In genomic region chr4:100911658-100912057, GRCm38 (mm10) we compare ENCODE assay signal across 20 mouse cellular contexts.
A peak's percentile ranks its signal among the peaks of the same experiment; 100 is the strongest.
DNase-seq lines count a peak whose midpoint lies in the region; ATAC-seq and TF ChIP-seq lines count a peak whose summit lies in the region.
"Had no signal": no experiment of that assay in that cellular context is flagged by ENCODE, and none has a peak within 500 bp of the region (broad histone marks: within the 10 kb centered on the region; RNA-seq: fewer than 3 reads in every experiment).

No protein-coding gene starts in this region.

- WGBS in forebrain, embryonic 13.5 days, result 29% methylated on average over 3 of the region's 3 CpGs
- 23% methylated on average over 2 of the region's 3 CpGs for WGBS in forebrain, embryonic 14.5 days
- WGBS in intestine, embryonic 15.5 days, result 31% methylated on average over 3 of the region's 3 CpGs
- 12% methylated on average over 3 of the region's 3 CpGs for whole genome bisulfite sequencing in midbrain, embryonic 14.5 days

- no peaks in the 10 kb centered on the region for H3K9me3 ChIP-seq in forebrain, embryonic 13.5 days (replicated peaks)
- H3K9me3 ChIP-seq in forebrain, embryonic 14.5 days (replicated peaks; ENCODE audit: control insufficient read depth, low read length), result no peaks in the 10 kb centered on the region
- H3K9me3 ChIP-seq in CH12.LX (replicated peaks; ENCODE audit: low read length), result no peaks in the 10 kb centered on the region
- H3K9me3 ChIP-seq in intestine, embryonic 15.5 days, result no peaks in the 10 kb centered on the region
- no peaks in the 10 kb centered on the region for H3K9me3 ChIP-seq in midbrain, embryonic 14.5 days (ENCODE audit: control insufficient read depth, low read length)
- H3K9me3 ChIP-seq: embryonic facial prominence, embryonic 12.5 days; heart, embryonic 12.5 days; limb, embryonic 15.5 days; megakaryocyte, embryonic 14.5 days had no signal

- no peak for TF ChIP-seq EP300 in CH12.LX (IDR thresholded peaks at IDR 0.05; ENCODE audit: low read length)

- no peak for TF ChIP-seq RAD21 in CH12.LX (IDR thresholded peaks at IDR 0.05; ENCODE audit: low read depth, low read length)

- no peaks in the 10 kb centered on the region for H3K36me3 ChIP-seq in forebrain, embryonic 13.5 days (ENCODE audit: poor library complexity, severe bottlenecking)
- no peaks in the 10 kb centered on the region for H3K36me3 ChIP-seq in forebrain, embryonic 14.5 days (ENCODE audit: control insufficient read depth, insufficient read depth, low read length)
- no peaks in the 10 kb centered on the region for H3K36me3 ChIP-seq in CH12.LX (replicated peaks in 1 of 2; ENCODE audit: control insufficient read depth in 1 of 2, insufficient read depth in 1 of 2, low read length in 1 of 2)
- no peaks in the 10 kb centered on the region for H3K36me3 ChIP-seq in intestine, embryonic 15.5 days
- no peaks in the 10 kb centered on the region for H3K36me3 ChIP-seq in midbrain, embryonic 14.5 days (ENCODE audit: control insufficient read depth, insufficient read depth, low read length)
- H3K36me3 ChIP-seq: embryonic facial prominence, embryonic 12.5 days; heart, embryonic 12.5 days; limb, embryonic 15.5 days had no signal

- H3K27me3 ChIP-seq in forebrain, embryonic 13.5 days, result no peaks in the 10 kb centered on the region
- H3K27me3 ChIP-seq in forebrain, embryonic 14.5 days (replicated peaks; ENCODE audit: control insufficient read depth, insufficient read depth, low read length), result no peaks in the 10 kb centered on the region
- H3K27me3 ChIP-seq in CH12.LX (replicated peaks), result peaks cover 12% of the 10 kb centered on the region
- no peaks in the 10 kb centered on the region for H3K27me3 ChIP-seq in intestine, embryonic 15.5 days (replicated peaks)
- H3K27me3 ChIP-seq in midbrain, embryonic 14.5 days (ENCODE audit: control insufficient read depth, insufficient read depth, low read length), result no peaks in the 10 kb centered on the region
- H3K27me3 ChIP-seq: embryonic facial prominence, embryonic 12.5 days; heart, embryonic 12.5 days; limb, embryonic 15.5 days had no signal

- TF ChIP-seq CTCF in CH12.LX (conservative IDR thresholded peaks at IDR 0.05 in 1 of 2, IDR thresholded peaks at IDR 0.05 in 1 of 2; ENCODE audit: low read depth in 2 of 2, low read length in 2 of 2), result no peak

- 0 out of 2 replicates have a peak overlapping the region, but pooled peaks have one; percentile 19 for H3K27ac ChIP-seq in forebrain, embryonic 13.5 days
- H3K27ac ChIP-seq in forebrain, embryonic 14.5 days (ENCODE audit: low read depth, low read length), result no peak overlapping the region
- H3K27ac ChIP-seq in CH12.LX (ENCODE audit: insufficient read depth, low read depth), result no peak overlapping the region
- H3K27ac ChIP-seq in intestine, embryonic 15.5 days, result peak overlapping the region; percentile 44; the same call in 1 of the 2 replicates
- H3K27ac ChIP-seq in midbrain, embryonic 14.5 days (replicated peaks; ENCODE audit: low read depth, low read length), result peak overlapping the region; percentile 83
- H3K27ac ChIP-seq: embryonic facial prominence, embryonic 12.5 days; limb, embryonic 15.5 days had no signal

- H3K4me1 ChIP-seq in forebrain, embryonic 13.5 days, result peaks cover 67% of the 10 kb centered on the region
- peaks cover 33% of the 10 kb centered on the region for H3K4me1 ChIP-seq in forebrain, embryonic 14.5 days (ENCODE audit: control insufficient read depth, insufficient read depth, low read length)
- H3K4me1 ChIP-seq in CH12.LX (ENCODE audit: control insufficient read depth in 1 of 2, insufficient read depth in 2 of 2), result peaks cover 16 to 47% of the 10 kb centered on the region in 2 experiments
- H3K4me1 ChIP-seq in intestine, embryonic 15.5 days (replicated peaks), result 0 out of 2 replicates have a peak, but pooled peaks cover 15% of the 10 kb centered on the region
- peaks cover 67% of the 10 kb centered on the region for H3K4me1 ChIP-seq in midbrain, embryonic 14.5 days (ENCODE audit: control insufficient read depth, insufficient read depth, low read length)
- H3K4me1 ChIP-seq: megakaryocyte, embryonic 14.5 days had no signal

- H3K79me2 ChIP-seq in CH12.LX (replicated peaks; ENCODE audit: control insufficient read depth, extremely low read depth, insufficient read depth, poor library complexity, severe bottlenecking), result no peaks in the 10 kb centered on the region

- dilution Hi-C loops in CH12.LX (cut with MboI; ENCODE audit: extremely low pct_ligation_motif_present, extremely low pct_unique_long_range_greater_than_20kb, low sequenced_read_pairs), result no loop called here

- H3K9ac ChIP-seq in forebrain, embryonic 13.5 days, result no peak overlapping the region
- H3K9ac ChIP-seq in forebrain, embryonic 14.5 days (ENCODE audit: low read length), result no peak overlapping the region
- no peak overlapping the region for H3K9ac ChIP-seq in CH12.LX (ENCODE audit: insufficient read depth, low read depth)
- H3K9ac ChIP-seq in intestine, embryonic 15.5 days, result no peak overlapping the region
- no peak overlapping the region for H3K9ac ChIP-seq in midbrain, embryonic 14.5 days (replicated peaks; ENCODE audit: low read length)
- H3K9ac ChIP-seq: embryonic facial prominence, embryonic 12.5 days; heart, embryonic 12.5 days; limb, embryonic 15.5 days; liver, postnatal 0 days had no signal

- no peak for DNase-seq in forebrain, embryonic 14.5 days (ENCODE audit: low spot score)
- no peak for DNase-seq in CH12.LX (ENCODE audit: extremely low read depth)
- no peak for DNase-seq in midbrain, embryonic 14.5 days
- no peak for DNase-seq in right cerebral cortex, adult 18-20 months
- DNase-seq: adrenal gland, adult 8-10 months; cerebellum, adult 9-11 months; kidney, adult 9 months; liver, postnatal 0 days; lung, postnatal 14 days had no signal

- no peak for ATAC-seq in forebrain, embryonic 13.5 days
- ATAC-seq in forebrain, embryonic 14.5 days, result no peak
- ATAC-seq in intestine, embryonic 15.5 days, result no peak
- no peak for ATAC-seq in midbrain, embryonic 14.5 days (ENCODE audit: low FRiP score, low TSS enrichment)
- ATAC-seq in inflammation-experienced regulatory T-cells, adult 6 months, result no peak
- ATAC-seq in megakaryocyte, adult 5-6 weeks (ENCODE audit: poor library complexity, severe bottlenecking), result no peak
- ATAC-seq: hindbrain, embryonic 16.5 days; liver, postnatal 0 days had no signal

- no peak overlapping the region for H3K4me2 ChIP-seq in forebrain, embryonic 13.5 days
- no peak overlapping the region for H3K4me2 ChIP-seq in forebrain, embryonic 14.5 days (ENCODE audit: low read length)
- peak overlapping the region; percentile 8; the same call in 1 of the 2 replicates for H3K4me2 ChIP-seq in CH12.LX (ENCODE audit: insufficient read depth, low read depth, poor library complexity, severe bottlenecking)
- no peak overlapping the region for H3K4me2 ChIP-seq in intestine, embryonic 15.5 days (replicated peaks)
- peak overlapping the region; percentile 32 for H3K4me2 ChIP-seq in midbrain, embryonic 14.5 days (ENCODE audit: low read length)
- H3K4me2 ChIP-seq: heart, embryonic 12.5 days; limb, embryonic 15.5 days had no signal

- H3K4me3 ChIP-seq in forebrain, embryonic 13.5 days, result no peak overlapping the region
- H3K4me3 ChIP-seq in forebrain, embryonic 14.5 days (ENCODE audit: low read depth, low read length), result no peak overlapping the region
- H3K4me3 ChIP-seq in CH12.LX (replicated peaks in 1 of 3; ENCODE audit: low read depth in 2 of 3, low read length in 2 of 3, poor library complexity in 1 of 3), result no peak overlapping the region
- no peak overlapping the region for H3K4me3 ChIP-seq in intestine, embryonic 15.5 days (replicated peaks)
- no peak overlapping the region for H3K4me3 ChIP-seq in midbrain, embryonic 14.5 days (replicated peaks; ENCODE audit: low read depth, low read length)
- H3K4me3 ChIP-seq: embryonic facial prominence, embryonic 12.5 days; erythroblast, embryonic 14.5 days; heart, embryonic 12.5 days; limb, embryonic 15.5 days; megakaryocyte, embryonic 14.5 days; myocyte had no signal

- in situ Hi-C loops in CH12.LX (cut with MboI; ENCODE audit: low pct_ligation_motif_present, low pct_unique_long_range_greater_than_20kb, low sequenced_read_pairs), result no loop called here

- no peak for TF ChIP-seq POLR2A in CH12.LX (IDR thresholded peaks at IDR 0.05; ENCODE audit: low read depth, low read length)

TF ChIP-seq in CH12.LX, 34 proteins besides CTCF, POLR2A, EP300 and RAD21:
- TF ChIP-seq USF1 (IDR thresholded peaks at IDR 0.05; ENCODE audit: low read depth, low read length) (no peak), ZC3H11A (IDR thresholded peaks at IDR 0.05; ENCODE audit: low read depth, low read length) (no peak), POLR2AphosphoS2 (IDR thresholded peaks at IDR 0.05; ENCODE audit: low read depth, low read length) (no peak), MAX (IDR thresholded peaks at IDR 0.05; ENCODE audit: low read length) (no peak), MEF2A (IDR thresholded peaks at IDR 0.05; ENCODE audit: borderline replicate concordance, low read depth, low read length) (no peak)

Comparison
In these comparisons a context has a peak if more than half of its experiments do, and no peak if none do; other contexts are left out.
1. H3K27ac ChIP-seq: peak in forebrain, embryonic 13.5 days (single experiment), intestine, embryonic 15.5 days (single experiment) and midbrain, embryonic 14.5 days (single experiment); none in forebrain, embryonic 14.5 days (single experiment) and CH12.LX (single experiment).
2. H3K4me2 ChIP-seq: peak in CH12.LX (single experiment) and midbrain, embryonic 14.5 days (single experiment); none in forebrain, embryonic 13.5 days (single experiment), forebrain, embryonic 14.5 days (single experiment) and intestine, embryonic 15.5 days (single experiment).